Mouse (Mus musculus) olfactory bulb, adult 2 months (tissue): ENCODE results near the gene Gxylt1.

ENCODE experiments used
- CTCF ChIP-seq: fragments of 200-500 bp; IDR thresholded peaks from 2 replicates; pipeline ENCODE4 v1.5.1; 2012; ENCODE audit warnings: low read depth, mild to moderate bottlenecking, low read length, moderate library complexity; ENCODE audit not compliant: insufficient read depth
- POLR2A ChIP-seq: fragments of 200-500 bp; IDR thresholded peaks from 2 replicates; pipeline ENCODE4 v1.6.1; 2012; ENCODE audit warnings: mild to moderate bottlenecking, low read depth, low read length, moderate library complexity; ENCODE audit not compliant: insufficient read depth

DNA sequence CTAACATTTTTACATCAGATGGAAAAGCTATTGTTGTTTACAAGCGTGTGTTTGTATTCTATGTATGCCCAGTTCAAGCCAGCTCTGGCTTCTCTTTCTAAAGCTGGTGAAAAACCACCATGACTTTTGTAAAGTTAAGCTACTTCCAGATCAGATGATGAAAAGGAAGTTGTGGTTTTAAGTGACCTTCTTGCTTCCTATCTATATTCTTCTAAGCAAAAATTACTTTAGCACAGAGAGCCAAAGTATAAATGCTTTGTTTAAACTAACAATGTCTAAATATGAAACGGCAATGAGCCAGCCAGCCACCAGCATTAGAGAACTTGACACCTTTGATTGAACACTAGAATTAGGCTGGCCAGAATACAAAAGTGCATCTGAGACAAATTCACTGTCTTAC, 23.2 kb upstream of the Gxylt1 start:
- TF ChIP-seq CTCF: no peak
- no peak for TF ChIP-seq POLR2A
